Mouse (Mus musculus) CH12.LX (cell line): ENCODE results near the gene Nsun2. TPM values are rescaled to one million over a fixed set of nuclear protein-coding genes. Genes with fewer than 3 reads are reported as not detected.
"Not testable (repeated sequence)": the region's sequence is repeated elsewhere in the genome, so short reads cannot be mapped to it uniquely, and the experiment has no call there.

Experiments
- DNase-seq: peaks from one replicate; pipeline ENCODE4 v3.0.0-alpha.2; 2013; ENCODE audit errors: extremely low read depth
- H3K27ac ChIP-seq: 2 replicates; pipeline ENCODE4 v1.5.1; 2012; ENCODE audit warnings: low read depth, mild to moderate bottlenecking, control low read depth, moderate library complexity; ENCODE audit not compliant: insufficient read depth
- H3K27me3 ChIP-seq: replicated peaks from 2 replicates; pipeline ENCODE3; 2012; ENCODE audit warnings: inconsistent platforms
- H3K36me3 ChIP-seq, 2 experiments: replicated peaks in 1 of 2; 2 replicates each; pipeline versions ENCODE3 to v1.6.1; 2012; ENCODE audit warnings: inconsistent platforms in 1 of 2, low read length in 1 of 2, mild to moderate bottlenecking in 1 of 2, mixed read lengths in 1 of 2, moderate library complexity in 1 of 2; ENCODE audit not compliant: control insufficient read depth in 1 of 2, insufficient read depth in 1 of 2
- H3K4me1 ChIP-seq, 2 experiments: 2 replicates each; pipeline ENCODE4 v1.6.1; 2012; ENCODE audit warnings: inconsistent platforms in 1 of 2, moderate library complexity in 1 of 2; ENCODE audit not compliant: insufficient read depth in 2 of 2, control insufficient read depth in 1 of 2
- H3K4me2 ChIP-seq: 2 replicates; pipeline ENCODE4 v1.6.1; 2012; ENCODE audit warnings: low read depth, mild to moderate bottlenecking, control low read depth; ENCODE audit not compliant: poor library complexity, insufficient read depth, severe bottlenecking
- H3K4me3 ChIP-seq, 3 experiments: fragments of 150-350 bp in 1 of 3; sonication (generic) in 1 of 3; replicated peaks in 1 of 3; 2 replicates each; pipeline versions ENCODE3 to v1.5.1; 2011 to 2012; ENCODE audit warnings: low read depth in 2 of 3, low read length in 2 of 3, mild to moderate bottlenecking in 2 of 3, moderate library complexity in 2 of 3, control low read depth in 1 of 3, improper control_type of control experiment in 1 of 3, inconsistent platforms in 1 of 3, mixed read lengths in 1 of 3; ENCODE audit not compliant: poor library complexity in 1 of 3
- H3K79me2 ChIP-seq: replicated peaks from 2 replicates; pipeline ENCODE4 v1.6.1; 2012; ENCODE audit warnings: mild to moderate bottlenecking, moderate library complexity; ENCODE audit not compliant: control insufficient read depth, poor library complexity, insufficient read depth, severe bottlenecking; ENCODE audit errors: extremely low read depth
- H3K9ac ChIP-seq: 2 replicates; pipeline ENCODE4 v1.6.1; 2012; ENCODE audit warnings: low read depth, mild to moderate bottlenecking, control low read depth, moderate library complexity; ENCODE audit not compliant: insufficient read depth
- H3K9me3 ChIP-seq: replicated peaks from 2 replicates; pipeline ENCODE3; 2012; ENCODE audit warnings: low read length, inconsistent platforms, mixed read lengths
- BHLHE40 ChIP-seq: IDR thresholded peaks from 2 replicates; pipeline ENCODE4 v1.6.1; 2011; ENCODE audit warnings: mild to moderate bottlenecking, low read depth, low read length, improper control_type of control experiment
- EP300 ChIP-seq: IDR thresholded peaks from 2 replicates; pipeline ENCODE4 v1.6.1; 2011; ENCODE audit warnings: low read length, improper control_type of control experiment
- GABPA ChIP-seq: IDR thresholded peaks from 2 replicates; pipeline ENCODE4 v1.6.1; 2012; ENCODE audit warnings: low read depth, low read length, improper control_type of control experiment, inconsistent platforms; ENCODE audit not compliant: insufficient replicate concordance
- HCFC1 ChIP-seq: IDR thresholded peaks from 2 replicates; pipeline ENCODE4 v1.6.1; 2012; ENCODE audit warnings: low read depth, mild to moderate bottlenecking, inconsistent platforms, low read length, improper control_type of control experiment
- IRF4 ChIP-seq: IDR thresholded peaks from 2 replicates; pipeline ENCODE4 v1.6.1; 2014; ENCODE audit warnings: low read depth, mild to moderate bottlenecking, inconsistent platforms, low read length, improper control_type of control experiment
- JUN ChIP-seq: IDR thresholded peaks from 2 replicates; pipeline ENCODE4 v1.6.1; 2011; ENCODE audit warnings: low read depth, mild to moderate bottlenecking, low read length, improper control_type of control experiment, moderate library complexity; ENCODE audit not compliant: insufficient read depth
- NRF1 ChIP-seq: IDR thresholded peaks from 2 replicates; pipeline ENCODE4 v1.6.1; 2014; ENCODE audit warnings: low read depth, mild to moderate bottlenecking, inconsistent platforms, low read length, improper control_type of control experiment, moderate library complexity
- PAX5 ChIP-seq: IDR thresholded peaks from 2 replicates; pipeline ENCODE4 v1.6.1; 2012; ENCODE audit warnings: low read length, inconsistent platforms, mixed read lengths
- RAD21 ChIP-seq: IDR thresholded peaks from 2 replicates; pipeline ENCODE4 v1.6.1; 2011; ENCODE audit warnings: low read depth, mild to moderate bottlenecking, low read length, improper control_type of control experiment, moderate library complexity
- SIN3A ChIP-seq: IDR thresholded peaks from 2 replicates; pipeline ENCODE4 v1.6.1; 2012; ENCODE audit warnings: low read length, improper control_type of control experiment, inconsistent platforms
- TBP ChIP-seq: conservative IDR thresholded peaks from 2 replicates; pipeline ENCODE4 v1.6.1; 2011; ENCODE audit warnings: low read depth, low read length, improper control_type of control experiment
- TCF12 ChIP-seq: IDR thresholded peaks from 2 replicates; pipeline ENCODE4 v1.6.1; 2014; ENCODE audit warnings: low read depth, mild to moderate bottlenecking, inconsistent platforms, low read length, improper control_type of control experiment
- ZC3H11A ChIP-seq: IDR thresholded peaks from 2 replicates; pipeline ENCODE4 v1.6.1; 2012; ENCODE audit warnings: low read depth, mild to moderate bottlenecking, inconsistent platforms, low read length, improper control_type of control experiment
- ZKSCAN1 ChIP-seq: IDR thresholded peaks from 2 replicates; pipeline ENCODE4 v1.6.1; 2012; ENCODE audit warnings: low read depth, inconsistent platforms, low read length, improper control_type of control experiment, borderline replicate concordance
- dilution Hi-C: fragments of 300-500 bp; cut with MboI; formaldehyde crosslinking; loops from 2 replicates; pipeline ENCODE4 v1.14.3; 2020; ENCODE audit warnings: low sequenced_read_pairs; ENCODE audit not compliant: extremely low pct_unique_long_range_greater_than_20kb, extremely low pct_ligation_motif_present
- in situ Hi-C: fragments of 300-500 bp; cut with MboI; formaldehyde crosslinking; loops from 3 replicates; pipeline ENCODE4 v1.14.3; 2019; ENCODE audit warnings: low sequenced_read_pairs, low pct_ligation_motif_present, low pct_unique_long_range_greater_than_20kb, mixed read lengths
- polyA plus RNA-seq: library from polyadenylated mRNA; unstranded; fragments of >175 nt; gene quantifications from 2 replicates; pipeline ENCODE4 v1.2.1, GENCODE M21; 2012; ENCODE audit warnings: low read depth; ENCODE audit not compliant: insufficient read length
- total RNA-seq, 2 experiments: library from RNA; depleted of rRNA; stranded (reverse); fragments of 300-350 nt in 1 of 2; fragments of >200 nt in 1 of 2; gene quantifications; 2 replicates each; pipeline ENCODE4 v1.2.3; 2012 to 2014

The Nsun2 gene
- total and polyA plus RNA-seq, 3 experiments: 178 to 292 (median 279) TPM

GRCm38 (mm10) chr13:69562654-69563574 lies 29.4 kb downstream of the Nsun2 start:
- no peak for DNase-seq
- Histone ChIP-seq H3K36me3 (no peaks in the 10 kb centered on the region), H3K79me2 (no peaks in the 10 kb centered on the region), H3K9ac (no peak overlapping the region), H3K27me3 (peaks cover 1% of the 10 kb centered on the region), H3K9me3 (no peaks in the 10 kb centered on the region), H3K4me1 (no peaks in the 10 kb centered on the region), H3K27ac (no peak overlapping the region), H3K4me3 (no peak overlapping the region), H3K4me2 (no peak overlapping the region)
- dilution Hi-C loops (no loop called here), in situ Hi-C loops (no loop called here)
- TF ChIP-seq ZKSCAN1 (no peak), PAX5 (no peak), GABPA (no peak), NRF1 (no peak), SIN3A (no peak), JUN (no peak), TBP (no peak), EP300 (no peak), BHLHE40 (no peak)

DNA sequence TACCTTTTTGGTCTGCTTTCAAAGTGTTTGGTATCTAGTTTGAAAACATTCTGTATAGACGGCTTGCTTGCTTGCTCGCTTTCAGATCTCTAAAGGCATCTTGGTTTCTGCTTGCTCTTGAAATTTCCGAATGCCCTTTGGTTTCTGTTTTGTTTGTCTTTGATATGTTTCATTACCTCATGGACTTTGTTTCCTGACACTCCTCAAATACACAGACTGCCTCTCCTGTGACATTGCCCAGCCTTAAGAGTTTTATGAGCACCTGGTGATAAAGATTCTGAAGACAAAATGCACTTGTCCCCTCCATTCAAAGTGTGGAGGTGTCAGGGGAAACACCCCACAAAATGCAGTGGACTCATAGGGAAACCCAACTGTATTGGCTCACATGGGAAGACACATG lies 30.4 kb downstream of the Nsun2 start:
- no peak for DNase-seq
- TF ChIP-seq IRF4 (no peak), TCF12 (no peak), HCFC1 (no peak)
- Histone ChIP-seq H3K36me3 (no peaks in the 10 kb centered on the region), H3K4me1 (no peaks in the 10 kb centered on the region), H3K9ac (no peak overlapping the region), H3K4me2 (no peak overlapping the region), H3K9me3 (no peaks in the 10 kb centered on the region), H3K27me3 (no peaks in the 10 kb centered on the region), H3K27ac (no peak overlapping the region), H3K4me3 (no peak overlapping the region), H3K79me2 (no peaks in the 10 kb centered on the region)
- in situ Hi-C loops: no loop called here
- dilution Hi-C loops: no loop called here

GRCm38 (mm10) chr13:69564573-69564972 lies 31.0 kb downstream of the Nsun2 start:
- no peaks in the 10 kb centered on the region for H3K9me3 ChIP-seq
- H3K9ac ChIP-seq: no peak overlapping the region
- dilution Hi-C loops: no loop called here
- H3K27ac ChIP-seq: no peak overlapping the region
- H3K36me3 ChIP-seq: no peaks in the 10 kb centered on the region
- no peaks in the 10 kb centered on the region for H3K79me2 ChIP-seq
- DNase-seq: no peak
- peaks cover 0 to 2% of the 10 kb centered on the region in 2 experiments; a peak in 1 of 4 replicates for H3K4me1 ChIP-seq
- TF ChIP-seq ZC3H11A: no peak
- no peak for TF ChIP-seq RAD21
- in situ Hi-C loops: no loop called here
- no peak overlapping the region for H3K4me3 ChIP-seq
- H3K4me2 ChIP-seq: no peak overlapping the region
- H3K27me3 ChIP-seq: no peaks in the 10 kb centered on the region

DNA sequence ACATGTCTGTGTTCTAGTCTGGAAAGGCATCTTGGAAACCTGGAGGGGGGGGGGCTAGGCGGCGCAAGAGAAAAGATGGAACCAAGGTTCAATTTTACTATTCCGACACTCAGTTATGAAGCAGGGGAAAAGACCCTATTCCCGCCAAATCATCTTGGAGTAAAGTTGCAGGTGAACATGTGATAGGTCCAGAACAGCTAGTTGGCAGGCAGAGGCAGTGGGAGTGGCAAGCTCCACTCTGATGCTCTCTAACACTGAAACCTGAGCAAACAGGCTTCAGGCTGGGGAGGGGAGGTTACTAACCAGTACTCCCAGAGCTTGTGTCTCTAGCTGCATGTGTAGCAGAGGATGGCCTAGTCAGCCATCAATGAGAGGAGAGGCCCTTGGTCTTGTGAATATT lies 31.9 kb downstream of the Nsun2 start:
- H3K9ac ChIP-seq, H3K27me3 ChIP-seq, H3K36me3 ChIP-seq, in situ Hi-C loops, H3K79me2 ChIP-seq, H3K9me3 ChIP-seq, dilution Hi-C loops, H3K4me3 ChIP-seq, H3K4me2 ChIP-seq, H3K27ac ChIP-seq, DNase-seq, H3K4me1 ChIP-seq: not testable (repeated sequence)
